Mouse (Mus musculus): ENCODE results near the gene Phlda3.

DNA sequence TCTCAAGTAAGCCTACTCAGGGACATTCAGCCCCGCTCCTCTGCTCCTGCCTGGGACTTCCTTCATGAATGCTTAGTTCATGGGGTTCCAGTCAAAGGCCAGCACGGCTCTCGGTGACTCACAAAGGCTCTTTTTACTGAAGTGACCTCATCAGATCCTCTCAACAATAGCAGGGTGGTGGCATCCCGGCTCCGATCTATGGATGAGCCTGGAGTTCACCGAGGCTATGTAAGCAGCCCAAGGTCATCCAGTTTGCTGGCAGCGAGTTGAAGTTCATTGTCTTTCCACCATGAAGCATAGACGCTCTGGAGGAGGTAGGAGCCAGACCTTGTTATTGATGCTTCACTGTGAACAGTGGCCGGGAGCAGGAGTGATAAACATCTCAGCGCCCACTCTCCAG, 16.9 kb downstream of the Phlda3 start:
- TF ChIP-seq EP300 (IDR thresholded peaks at IDR 0.05) (peak; percentile 61), CTCF (IDR thresholded peaks at IDR 0.05) (0 out of 2 replicates have a peak, but pooled peaks have one; percentile 4)
